Mouse (Mus musculus): ENCODE measurements around the gene Ralbp1.

Gene Ralbp1

DNA sequence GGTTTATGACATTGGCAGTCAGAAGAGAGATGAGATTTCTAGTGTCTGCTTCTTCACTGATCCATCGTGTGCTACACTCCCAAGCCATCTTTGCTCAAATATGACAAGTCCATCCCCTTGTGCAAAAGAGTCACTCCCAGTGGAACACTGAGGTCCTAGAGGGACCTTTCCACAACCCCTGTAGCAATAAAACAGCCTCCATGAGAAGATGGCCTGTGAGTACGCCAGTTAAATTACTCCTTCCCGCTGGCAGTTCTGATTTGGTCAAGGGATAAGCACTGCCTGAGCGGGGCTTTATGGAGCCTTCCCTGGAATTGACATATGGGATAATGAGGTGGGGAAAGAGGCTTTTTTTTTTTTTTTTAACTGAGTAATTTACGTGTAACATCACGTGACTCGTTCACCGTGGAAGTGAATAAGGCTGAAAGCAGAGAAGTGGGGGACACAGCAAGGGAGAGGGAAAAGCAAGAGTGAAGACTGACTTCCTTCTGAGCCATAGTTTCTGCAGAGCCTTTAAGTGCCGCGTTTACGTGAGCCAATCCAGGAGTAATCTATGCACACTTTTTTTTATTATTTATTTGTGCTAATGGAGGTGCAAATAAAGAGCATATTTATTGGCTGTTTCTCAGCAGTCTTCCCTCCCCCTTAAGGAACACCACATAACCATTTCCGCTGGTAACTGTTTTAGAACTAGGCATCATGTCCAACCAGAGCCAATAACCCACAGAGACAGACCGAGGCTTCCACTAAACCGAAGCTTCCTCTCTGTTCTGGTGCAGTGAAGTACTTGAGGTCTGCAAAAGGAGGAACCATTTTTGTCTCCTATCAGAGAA, at the start of gene Ralbp1:
Gene Ralbp1, minus strand, starts transcription at position 102 of the 833 bp plus-strand sequence.
- no peak for DNase-seq (ENCODE audit: low read depth)

GRCm38 (mm10) chr17:65933741-65934140, 48.1 kb upstream of the Ralbp1 start:
- DNase-seq (ENCODE audit: low read depth), result no peak

- DNase-seq (ENCODE audit: low read depth), result no peak
These were observed 45.9 kb upstream of the Ralbp1 start for GRCm38 (mm10) chr17:65931525-65931924.

DNA sequence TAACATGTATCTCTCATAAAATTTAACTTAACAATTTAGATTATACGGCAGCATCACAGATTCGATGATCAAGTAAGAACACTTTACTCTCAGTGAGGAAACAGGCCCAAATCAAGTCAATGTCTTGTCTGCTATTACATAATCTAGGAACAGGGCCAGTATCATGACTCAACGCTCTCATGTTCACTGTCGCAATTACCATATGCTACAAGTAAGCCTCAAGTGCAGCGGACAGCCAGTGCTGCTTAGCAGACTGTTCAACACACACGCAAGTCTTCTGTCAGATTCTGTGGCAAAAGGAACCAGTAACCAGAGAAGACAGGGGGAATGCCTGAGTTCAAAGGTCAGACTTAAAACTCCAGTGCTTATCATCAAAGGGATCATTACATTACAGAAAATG, 45.4 kb upstream of the Ralbp1 start:
- peak; percentile 93 for DNase-seq (ENCODE audit: low read depth)

GRCm38 (mm10) chr17:65930158-65930826, 44.7 kb upstream of the Ralbp1 start:
- no peak for DNase-seq (ENCODE audit: low read depth)

DNA sequence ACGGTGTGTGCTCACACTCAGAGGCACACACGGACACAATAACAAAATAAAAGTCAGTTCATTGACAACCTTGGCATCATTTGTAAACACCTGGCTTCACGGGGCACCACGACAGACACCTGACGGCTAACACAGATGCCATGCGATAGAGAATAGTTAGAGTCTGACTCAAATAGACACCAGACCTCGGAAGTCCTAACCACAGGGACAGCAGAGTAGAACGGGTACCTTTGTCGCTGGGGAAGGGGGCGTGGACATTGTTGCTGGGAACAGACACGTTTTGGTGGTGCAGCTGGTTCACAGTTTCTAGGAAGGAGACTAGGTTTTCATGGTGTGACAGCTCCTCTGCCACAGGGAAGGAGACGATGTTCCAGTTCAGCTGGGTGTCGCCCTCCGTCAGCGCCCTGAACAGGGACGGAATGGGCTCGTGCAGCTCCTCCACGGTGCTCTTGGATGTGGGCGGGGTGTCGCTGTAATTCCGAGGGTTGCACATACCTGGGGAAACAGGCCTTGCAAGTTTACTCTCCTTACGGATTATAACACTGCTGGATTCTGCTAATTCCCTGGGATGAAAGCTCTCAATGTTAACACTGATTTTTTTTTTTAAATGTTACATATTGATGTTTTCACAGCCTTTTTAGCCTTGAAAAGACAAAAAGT, 43.9 kb upstream of the Ralbp1 start:
- DNase-seq (ENCODE audit: low read depth), result no peak

- DNase-seq (ENCODE audit: low read depth), result no peak
These were observed 41.5 kb upstream of the Ralbp1 start for GRCm38 (mm10) chr17:65927077-65927476.

- DNase-seq (ENCODE audit: low read depth), result no peak
These were observed 38.6 kb upstream of the Ralbp1 start for GRCm38 (mm10) chr17:65924218-65924617.

GRCm38 (mm10) chr17:65921975-65922374, 36.4 kb upstream of the Ralbp1 start:
- no peak for DNase-seq (ENCODE audit: low read depth)

DNA sequence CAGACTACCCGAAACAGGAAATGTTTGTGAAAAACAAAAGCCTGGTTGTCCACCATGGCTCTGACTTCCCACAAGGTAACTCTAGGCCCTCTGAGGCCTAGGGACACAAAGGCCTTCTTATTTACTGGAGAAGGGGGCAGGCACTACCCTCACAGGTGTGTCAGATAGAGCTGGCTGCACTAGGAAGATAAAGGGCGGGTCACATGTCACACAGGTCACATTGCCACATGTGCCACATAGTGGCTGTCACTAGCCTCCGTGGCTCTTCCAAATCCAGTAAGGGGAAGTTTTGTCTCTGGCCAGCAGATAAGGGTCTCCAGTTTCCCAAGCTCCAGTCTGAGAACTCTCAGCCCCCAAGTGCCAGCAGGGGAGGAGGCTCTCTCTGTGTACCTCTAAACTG, 33.6 kb upstream of the Ralbp1 start:
- no peak for DNase-seq (ENCODE audit: low read depth)

DNA sequence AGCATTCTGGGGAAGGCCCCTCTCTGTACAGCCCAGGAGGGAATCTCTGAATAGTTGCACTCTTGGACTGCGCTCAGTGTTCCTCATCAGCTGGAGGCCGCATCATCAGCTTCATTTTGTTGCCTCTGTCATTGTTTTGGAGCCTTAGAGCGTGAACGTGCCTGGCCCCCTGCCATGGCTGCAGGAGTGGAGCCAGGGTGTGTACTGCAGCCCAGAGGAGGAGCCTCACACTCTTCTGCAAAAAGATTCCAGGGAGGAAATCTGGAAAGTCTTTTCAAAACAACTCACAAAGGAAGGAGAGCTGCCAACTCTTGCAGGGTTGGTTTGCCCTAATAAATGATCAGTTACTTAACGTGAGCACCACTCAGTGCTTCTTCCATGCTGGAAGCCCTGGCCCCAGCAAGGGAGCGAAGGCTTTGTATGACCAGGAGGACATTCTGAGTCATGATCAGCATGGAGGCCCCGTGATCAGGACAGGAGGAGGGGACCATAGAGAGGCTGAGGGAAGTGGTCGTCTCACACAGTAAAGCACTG, 30.6 kb upstream of the Ralbp1 start:
- DNase-seq (ENCODE audit: low read depth), result peak; percentile 89

DNA sequence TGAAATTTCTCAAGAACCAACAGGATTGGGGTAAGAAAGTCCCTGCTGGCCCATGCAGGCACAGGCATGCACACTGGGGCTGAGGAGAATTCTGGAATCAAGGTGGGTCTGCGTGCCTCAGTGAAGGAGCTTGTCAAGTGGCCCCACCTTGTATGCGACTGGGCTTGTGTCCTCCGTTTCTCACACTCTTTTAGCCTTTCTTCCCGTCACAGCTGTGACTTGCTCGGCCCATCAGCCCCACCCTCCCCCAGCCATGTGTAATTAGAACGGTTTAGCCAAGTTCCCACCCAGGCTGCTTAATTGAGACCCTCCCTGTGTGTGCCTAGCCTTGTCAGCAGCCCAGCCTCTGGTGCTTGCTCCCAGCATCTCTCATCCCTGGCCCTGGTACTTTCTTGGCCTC, 28.5 kb upstream of the Ralbp1 start:
- DNase-seq (ENCODE audit: low read depth), result no peak

GRCm38 (mm10) chr17:65912202-65912601, 26.6 kb upstream of the Ralbp1 start:
- DNase-seq (ENCODE audit: low read depth), result no peak

DNA sequence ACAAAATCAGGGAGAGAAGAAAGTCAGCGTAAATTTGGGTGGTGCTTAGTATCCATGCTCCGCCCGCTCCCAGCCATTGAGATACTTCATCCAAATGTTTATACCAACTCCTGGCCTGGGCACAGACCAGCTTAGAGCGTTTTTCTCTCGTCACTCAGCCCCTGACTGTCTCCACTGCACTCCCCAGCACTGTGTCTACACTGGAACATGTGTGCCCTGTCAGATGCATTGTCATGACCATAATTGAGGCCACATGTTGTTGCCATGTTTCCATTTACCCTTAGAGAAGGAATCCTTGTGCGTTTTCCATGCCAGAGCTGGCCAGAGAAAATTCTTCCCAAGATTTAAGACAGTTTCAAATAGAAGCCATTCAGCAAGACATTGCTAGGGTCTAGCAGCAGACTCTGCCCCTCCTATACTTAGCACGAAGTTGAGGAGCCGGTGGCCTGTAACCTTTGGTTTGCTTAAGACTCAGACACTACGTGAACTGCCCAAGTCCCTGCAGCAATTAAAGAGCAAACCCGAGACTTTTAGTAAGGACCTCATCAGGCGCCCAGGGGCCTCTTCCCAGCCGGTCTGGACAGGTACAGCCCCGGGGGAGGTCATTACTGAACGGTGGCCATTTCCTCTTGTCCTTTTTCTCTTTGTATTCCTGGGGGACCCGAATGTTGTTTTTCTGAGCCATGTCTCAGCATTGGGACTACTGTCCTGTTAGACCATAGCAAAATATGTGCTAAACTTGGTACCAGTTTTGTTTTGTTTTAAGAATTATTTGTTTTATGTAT, 25.9 kb upstream of the Ralbp1 start:
- DNase-seq (ENCODE audit: low read depth), result no peak

- DNase-seq (ENCODE audit: low read depth), result no peak
These were observed 22.7 kb upstream of the Ralbp1 start for GRCm38 (mm10) chr17:65908270-65908669.

- no peak for DNase-seq (ENCODE audit: low read depth)
These were observed 21.4 kb upstream of the Ralbp1 start for GRCm38 (mm10) chr17:65906895-65907401.

DNA sequence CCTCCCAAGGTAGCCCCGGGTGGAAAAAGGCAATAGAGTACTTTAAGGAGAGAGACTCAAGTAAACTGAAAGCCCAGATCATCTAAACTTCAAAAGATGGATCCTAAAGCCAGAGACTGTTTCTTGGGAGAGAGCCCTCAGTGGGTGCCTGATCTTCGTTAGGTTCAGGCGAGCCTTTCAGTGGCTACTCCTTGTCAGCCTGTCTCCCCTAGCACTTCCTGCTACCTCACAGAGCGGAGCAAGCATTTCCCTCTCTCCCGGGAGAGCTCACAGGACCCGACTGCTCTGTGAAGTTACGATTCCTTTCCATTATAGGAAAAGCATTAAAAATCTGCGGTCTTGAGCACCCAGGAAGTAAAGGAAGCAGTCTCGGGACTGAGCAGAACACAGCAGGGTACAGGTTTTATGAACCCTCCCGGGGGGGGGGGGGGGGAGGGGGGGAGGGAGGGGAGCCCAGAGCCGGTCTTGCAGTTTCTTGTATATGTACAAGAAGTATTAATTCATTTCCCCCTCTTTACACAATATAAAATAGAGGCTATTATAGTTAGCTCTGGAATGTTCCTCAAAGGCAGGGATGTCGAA, 20.8 kb upstream of the Ralbp1 start:
- DNase-seq (ENCODE audit: low read depth), result no peak

GRCm38 (mm10) chr17:65905241-65905640, 19.6 kb upstream of the Ralbp1 start:
- DNase-seq (ENCODE audit: low read depth), result no peak

GRCm38 (mm10) chr17:65903826-65904225, 18.2 kb upstream of the Ralbp1 start:
- no peak for DNase-seq (ENCODE audit: low read depth)

DNA sequence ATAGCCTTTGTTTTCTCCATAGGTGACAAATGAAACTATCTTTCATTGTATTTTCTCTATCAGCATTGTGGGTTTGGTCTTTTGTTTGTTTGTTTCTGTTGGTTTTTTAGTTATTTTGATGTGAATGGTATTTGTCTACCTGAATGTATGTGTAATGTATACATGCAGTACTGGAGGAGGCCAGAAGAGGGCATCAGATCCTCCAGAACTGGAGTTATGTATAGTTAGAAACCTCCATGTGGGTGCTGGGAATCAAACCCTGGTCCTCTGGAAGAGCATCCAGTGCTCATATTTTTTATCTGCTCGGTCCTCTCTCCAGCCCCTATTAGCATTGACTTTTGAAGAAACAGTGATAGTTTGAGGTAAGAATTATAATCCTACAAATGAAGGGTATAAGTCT, 17.4 kb upstream of the Ralbp1 start:
- DNase-seq (ENCODE audit: low read depth), result no peak

- DNase-seq (ENCODE audit: low read depth), result peak; percentile 78
These were observed 16.7 kb upstream of the Ralbp1 start for GRCm38 (mm10) chr17:65902281-65902680.
